Mouse (Mus musculus) heart, embryonic 15.5 days (tissue): ENCODE results near the gene Omt2a. TPM values are rescaled to one million over a fixed set of nuclear protein-coding genes. Genes with fewer than 3 reads are reported as not detected.
"Not testable (repeated sequence)": the region's sequence is repeated elsewhere in the genome, so short reads cannot be mapped to it uniquely, and the experiment has no call there.

Source experiments
- ATAC-seq: fragments of 200-750 bp; cut with Nextera tagmentation; replicated peaks from 2 replicates; pipeline ENCODE4 v1.8.0; 2017; ENCODE audit warnings: low read depth, moderate TSS enrichment; ENCODE audit not compliant: insufficient number of reproducible peaks, insufficient read depth, low FRiP score
- H3K27ac ChIP-seq: fragments of 300-500 bp; sonication (generic); 2 replicates; pipeline ENCODE4 v1.5.1; 2015; ENCODE audit warnings: mild to moderate bottlenecking, inconsistent platforms
- H3K27me3 ChIP-seq: fragments of 300-500 bp; sonication (generic); 2 replicates; pipeline ENCODE4 v1.6.1; 2015; ENCODE audit warnings: inconsistent platforms
- H3K36me3 ChIP-seq: fragments of 300-500 bp; sonication (generic); 2 replicates; pipeline ENCODE4 v1.6.1; 2015; ENCODE audit warnings: mild to moderate bottlenecking, inconsistent platforms
- H3K4me1 ChIP-seq: fragments of 300-500 bp; sonication (generic); replicated peaks from 2 replicates; pipeline ENCODE4 v1.6.1; 2015; ENCODE audit warnings: inconsistent platforms
- H3K4me2 ChIP-seq: fragments of 300-500 bp; sonication (generic); 2 replicates; pipeline ENCODE4 v1.6.1; 2015; ENCODE audit warnings: inconsistent platforms, mild to moderate bottlenecking, moderate library complexity
- H3K4me3 ChIP-seq: fragments of 300-500 bp; sonication (generic); 2 replicates; pipeline ENCODE4 v1.5.1; 2015; ENCODE audit warnings: mild to moderate bottlenecking, inconsistent platforms
- H3K9ac ChIP-seq: fragments of 300-500 bp; sonication (generic); 2 replicates; pipeline ENCODE4 v1.6.1; 2015; ENCODE audit warnings: mild to moderate bottlenecking, inconsistent platforms
- H3K9me3 ChIP-seq: fragments of 300-500 bp; sonication (generic); replicated peaks from 2 replicates; pipeline ENCODE4 v1.6.1; 2016; ENCODE audit warnings: inconsistent platforms
- WGBS: fragments of 180-500 bp; shearing (Covaris S2); methylation state at CpG from one replicate; pipeline ENCODE4 v1.1.7; 2015; ENCODE audit warnings: mixed read lengths; 5-methylcytosine and 5-hydroxymethylcytosine counted together
- polyA plus RNA-seq: library from polyadenylated mRNA; unstranded; fragments of >200 nt; fragmentation: Nextera tagmentation; extraction: Ambion mirVana; gene quantifications from 2 replicates; pipeline ENCODE4 v1.2.1, GENCODE M21; 2015

Gene Omt2a
- polyA plus RNA-seq, 1 experiment from 2014 or later, result not detected

DNA sequence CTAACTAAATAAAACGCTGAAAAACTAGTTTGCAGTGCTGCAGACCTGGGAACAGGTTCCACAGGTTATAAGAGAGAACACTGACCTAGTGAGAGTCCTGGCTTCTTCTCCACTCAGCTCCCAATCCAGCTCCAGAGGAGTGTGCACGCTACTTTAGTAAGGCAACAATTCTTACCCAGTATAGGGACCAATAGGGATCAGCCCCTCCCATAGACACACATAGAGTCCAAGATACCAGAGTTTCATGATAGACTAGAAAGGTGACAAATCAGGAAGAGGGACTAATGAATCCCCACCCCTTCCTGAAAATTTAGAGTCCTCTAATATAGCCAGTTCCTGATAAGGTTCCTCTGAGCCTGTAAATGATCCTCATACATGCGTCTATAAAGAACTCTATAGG lies 32.4 kb upstream of the Omt2a start:
- no peak for ATAC-seq
- Histone ChIP-seq H3K27me3 (no peaks in the 10 kb centered on the region), H3K27ac (no peak overlapping the region), H3K4me3 (no peak overlapping the region), H3K9ac (no peak overlapping the region), H3K9me3 (no peaks in the 10 kb centered on the region), H3K36me3 (no peaks in the 10 kb centered on the region), H3K4me1 (no peaks in the 10 kb centered on the region), H3K4me2 (no peak overlapping the region)
- 49% methylated on average over 3 of the region's 3 CpGs for WGBS

DNA sequence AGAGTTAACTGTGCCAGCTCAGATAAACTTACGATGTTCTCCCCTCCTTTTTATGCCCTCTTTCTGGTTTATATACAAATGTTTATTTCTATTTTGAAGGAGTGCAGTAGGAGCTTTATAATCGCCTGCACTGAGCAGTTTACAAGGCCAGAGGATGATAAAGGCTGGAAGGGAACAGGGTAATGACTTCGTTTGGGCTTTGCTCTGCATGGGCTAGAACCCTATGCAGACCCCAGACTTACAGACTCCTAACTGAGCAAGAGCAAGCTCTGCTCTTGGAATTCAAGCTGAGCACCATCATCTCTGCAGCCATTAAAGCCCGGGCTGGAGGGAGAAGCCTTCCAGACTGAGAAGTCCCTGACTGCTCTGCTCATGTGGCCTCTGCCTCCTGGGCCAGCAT lies 30.6 kb upstream of the Omt2a start:
- not testable (repeated sequence) for ATAC-seq
- whole genome bisulfite sequencing, result 47% methylated on average over 4 of the region's 4 CpGs

DNA sequence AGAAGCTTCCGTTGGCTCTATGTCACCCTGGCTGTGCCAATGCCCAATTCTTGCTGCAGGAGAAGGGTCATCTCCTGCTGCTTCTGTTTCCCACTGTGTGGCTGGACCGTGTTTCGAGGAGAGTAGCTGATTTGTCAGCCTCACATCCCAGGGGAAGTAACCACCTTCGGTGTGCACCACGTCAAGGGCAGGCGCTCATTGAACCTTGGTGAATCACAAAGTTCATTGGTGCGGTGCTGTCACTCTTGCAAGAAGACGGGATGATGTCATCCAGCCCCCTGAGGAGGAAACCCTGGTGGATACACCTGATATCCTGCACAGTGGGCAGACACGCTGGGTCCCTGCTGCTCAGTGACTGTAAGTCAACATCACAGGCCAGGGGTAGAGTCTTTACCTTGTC lies 28.5 kb upstream of the Omt2a start:
- H3K27me3 ChIP-seq, ATAC-seq, H3K9me3 ChIP-seq, H3K27ac ChIP-seq, H3K9ac ChIP-seq, H3K4me3 ChIP-seq, H3K4me1 ChIP-seq, H3K4me2 ChIP-seq, H3K36me3 ChIP-seq: not testable (repeated sequence)
- 79% methylated on average over 9 of the region's 9 CpGs for WGBS

More for the DNA sequence above, 30.6 kb upstream of the Omt2a start:
- H3K36me3 ChIP-seq, H3K4me1 ChIP-seq, H3K4me2 ChIP-seq, H3K27ac ChIP-seq, H3K9ac ChIP-seq, H3K4me3 ChIP-seq, H3K27me3 ChIP-seq, H3K9me3 ChIP-seq: not testable (repeated sequence)

DNA sequence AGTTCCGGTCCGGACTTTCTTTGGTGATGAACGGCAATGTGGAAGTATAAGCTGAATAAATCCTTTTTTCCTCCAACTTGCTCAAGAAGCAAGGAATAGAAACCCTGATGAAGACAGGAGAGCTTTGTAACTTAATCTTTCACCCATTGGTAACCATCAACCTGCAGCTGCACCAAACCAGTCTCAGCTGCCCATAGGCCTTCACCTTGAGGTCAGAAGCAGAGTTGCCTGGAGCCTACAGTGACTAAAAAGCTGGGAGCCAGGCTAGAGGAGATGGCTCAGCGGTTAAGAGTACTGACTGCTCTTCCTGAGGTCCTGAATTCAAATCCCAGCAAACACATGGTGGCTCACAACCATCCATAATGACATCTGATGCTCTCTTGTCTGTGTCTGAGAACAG lies 27.9 kb upstream of the Omt2a start:
- 89% methylated on average over 4 of the region's 4 CpGs for WGBS
- not testable (repeated sequence) for H3K27me3 ChIP-seq, H3K9me3 ChIP-seq, H3K36me3 ChIP-seq, H3K4me3 ChIP-seq, H3K27ac ChIP-seq, H3K9ac ChIP-seq, ATAC-seq, H3K4me1 ChIP-seq, H3K4me2 ChIP-seq

DNA sequence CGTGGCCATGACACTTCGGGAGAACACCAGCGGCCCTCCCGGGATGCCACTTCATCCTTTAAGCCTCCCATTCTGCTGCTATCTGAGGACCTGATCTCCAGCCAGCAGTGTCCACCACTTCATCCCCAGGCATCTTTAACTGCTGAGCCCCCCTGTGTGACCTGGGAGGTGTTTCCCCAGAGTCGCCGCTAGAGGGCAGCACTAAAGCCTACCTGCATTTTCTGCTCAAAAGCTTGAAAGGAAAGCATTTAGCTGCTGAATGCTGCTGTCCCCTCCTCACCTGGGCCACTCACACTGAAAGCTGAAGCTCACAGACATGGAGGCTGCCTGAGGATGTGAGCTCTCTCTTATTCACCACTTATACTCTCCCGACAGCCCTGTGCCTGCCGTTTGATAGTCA lies 25.7 kb upstream of the Omt2a start:
- not testable (repeated sequence) for H3K9me3 ChIP-seq, ATAC-seq, H3K4me3 ChIP-seq, H3K27me3 ChIP-seq, H3K27ac ChIP-seq, H3K9ac ChIP-seq, H3K4me1 ChIP-seq, H3K36me3 ChIP-seq, H3K4me2 ChIP-seq
- 13% methylated on average over 8 of the region's 8 CpGs for WGBS

DNA sequence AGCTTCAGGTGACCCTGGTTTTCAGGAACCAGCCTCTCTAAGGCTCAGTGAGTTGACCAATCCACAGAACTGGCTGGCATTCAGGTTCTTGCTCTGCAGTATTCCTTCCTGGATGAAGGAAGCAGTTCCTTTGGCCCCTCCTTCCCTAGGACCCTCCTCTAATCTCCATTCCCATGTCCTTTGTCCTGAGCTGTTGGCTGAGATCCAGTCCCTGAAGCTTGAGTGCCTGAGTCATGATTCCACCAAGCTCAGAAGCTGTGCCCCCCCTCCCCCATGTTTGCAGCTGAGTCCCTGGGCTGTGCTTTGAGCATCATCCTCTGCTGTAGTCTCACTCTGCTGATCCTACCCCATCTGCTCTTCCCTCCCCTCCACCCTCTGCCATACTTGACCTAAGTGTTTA lies 22.5 kb upstream of the Omt2a start:
- not testable (repeated sequence) for H3K4me1 ChIP-seq, H3K9me3 ChIP-seq, H3K27ac ChIP-seq, H3K4me3 ChIP-seq, ATAC-seq, H3K9ac ChIP-seq, H3K36me3 ChIP-seq, H3K27me3 ChIP-seq, H3K4me2 ChIP-seq

DNA sequence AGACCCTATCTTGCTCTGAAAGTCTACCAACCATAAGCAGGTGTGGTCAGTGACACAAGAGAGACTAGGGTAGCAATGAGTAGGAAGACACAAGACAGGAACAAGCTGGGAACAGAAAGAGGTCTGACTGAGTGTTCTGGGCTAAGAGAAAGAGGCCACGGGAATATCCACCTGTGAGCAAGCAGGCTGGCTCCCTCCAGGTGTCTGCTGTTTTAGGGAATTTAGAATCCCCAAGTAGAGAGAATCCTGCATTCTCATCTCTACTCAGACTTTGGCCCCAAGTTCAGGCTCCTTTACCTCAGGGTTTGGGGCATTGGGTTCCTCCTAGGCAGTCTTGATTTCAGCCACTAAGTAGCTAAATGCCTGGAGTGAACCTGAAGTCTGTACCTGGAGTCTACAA lies 12.7 kb upstream of the Omt2a start, which contains the start of gene Omt2b:
Gene Omt2b (plus strand): TSS at position 301 of the 400 bp plus-strand sequence.
- WGBS, result 57% methylated on average over 1 of the region's 1 CpGs
- not testable (repeated sequence) for H3K9ac ChIP-seq

DNA sequence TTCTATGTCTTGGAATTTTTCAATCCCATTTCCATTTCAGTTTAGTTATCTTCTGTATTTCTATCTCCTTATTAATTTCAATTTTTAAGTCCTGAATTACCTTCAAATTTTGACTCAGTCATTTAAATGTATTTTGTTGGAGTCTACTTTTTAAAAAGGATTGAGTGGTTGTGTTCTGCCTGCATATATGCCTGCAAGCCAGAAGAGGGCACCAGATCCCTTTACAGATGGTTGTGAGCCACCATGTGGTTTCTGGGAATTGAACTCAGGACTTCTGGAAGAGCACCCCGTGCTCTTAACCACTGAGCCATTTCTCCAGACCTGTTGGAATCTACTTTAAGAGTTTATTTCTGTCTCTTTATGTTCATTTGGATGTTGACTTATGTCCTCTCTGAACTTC lies 4.9 kb upstream of the Omt2a start:
- no peaks in the 10 kb centered on the region for H3K9me3 ChIP-seq
- no peaks in the 10 kb centered on the region for H3K36me3 ChIP-seq
- ATAC-seq, result no peak
- H3K27me3 ChIP-seq, result no peaks in the 10 kb centered on the region
- no peak overlapping the region for H3K9ac ChIP-seq
- no peak overlapping the region for H3K27ac ChIP-seq
- no peak overlapping the region for H3K4me2 ChIP-seq
- no peaks in the 10 kb centered on the region for H3K4me1 ChIP-seq
- no peak overlapping the region for H3K4me3 ChIP-seq
- 28% methylated on average over 1 of the region's 1 CpGs for WGBS

More for the DNA sequence above, 12.7 kb upstream of the Omt2a start, which contains the start of gene Omt2b:
- not testable (repeated sequence) for ATAC-seq, H3K9me3 ChIP-seq, H3K27ac ChIP-seq, H3K4me3 ChIP-seq, H3K27me3 ChIP-seq, H3K36me3 ChIP-seq, H3K4me1 ChIP-seq, H3K4me2 ChIP-seq

DNA sequence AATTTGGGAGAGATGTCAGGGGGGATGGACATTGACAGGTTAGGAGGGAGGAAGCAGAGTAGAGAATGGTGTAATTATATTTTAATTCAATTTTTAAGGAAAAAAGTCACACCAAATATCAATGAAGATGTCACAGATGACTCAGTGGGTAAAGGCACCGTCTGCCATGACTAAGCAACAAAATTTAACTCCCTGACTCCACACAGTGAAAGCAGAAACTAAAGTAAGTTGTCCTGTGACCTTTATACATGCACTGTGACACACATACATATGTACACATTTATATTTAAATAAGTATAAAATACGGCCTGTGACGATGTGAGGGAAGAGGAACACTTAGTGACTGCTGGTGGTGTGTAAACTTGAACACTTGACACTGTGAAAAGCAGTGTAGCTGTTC lies 6.5 kb downstream of the Omt2a start:
- H3K9me3 ChIP-seq, H3K9ac ChIP-seq, H3K4me2 ChIP-seq, H3K4me3 ChIP-seq, H3K36me3 ChIP-seq, H3K27ac ChIP-seq, ATAC-seq, H3K27me3 ChIP-seq, H3K4me1 ChIP-seq: not testable (repeated sequence)
- WGBS, result 79% methylated on average over 3 of the region's 3 CpGs

DNA sequence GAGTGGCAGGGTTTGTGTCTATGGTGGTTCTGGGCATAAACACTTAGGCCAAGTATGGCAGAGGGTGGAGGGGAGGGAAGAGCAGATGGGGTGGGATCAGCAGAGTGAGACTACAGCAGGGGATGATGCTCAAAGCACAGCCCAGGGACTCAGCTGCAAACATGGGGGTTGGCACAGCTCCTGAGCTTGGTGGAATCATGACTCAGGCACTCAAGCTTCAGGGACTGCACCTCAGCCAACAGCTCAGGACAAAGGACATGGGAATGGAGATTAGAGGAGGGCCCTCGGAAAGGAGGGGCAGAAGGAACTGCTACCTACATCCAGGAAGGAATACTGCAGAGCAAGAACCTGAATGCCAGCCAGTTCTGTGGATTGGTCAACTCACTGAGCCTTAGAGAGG lies 15.5 kb downstream of the Omt2a start:
- not testable (repeated sequence) for H3K27ac ChIP-seq, H3K27me3 ChIP-seq, ATAC-seq

DNA sequence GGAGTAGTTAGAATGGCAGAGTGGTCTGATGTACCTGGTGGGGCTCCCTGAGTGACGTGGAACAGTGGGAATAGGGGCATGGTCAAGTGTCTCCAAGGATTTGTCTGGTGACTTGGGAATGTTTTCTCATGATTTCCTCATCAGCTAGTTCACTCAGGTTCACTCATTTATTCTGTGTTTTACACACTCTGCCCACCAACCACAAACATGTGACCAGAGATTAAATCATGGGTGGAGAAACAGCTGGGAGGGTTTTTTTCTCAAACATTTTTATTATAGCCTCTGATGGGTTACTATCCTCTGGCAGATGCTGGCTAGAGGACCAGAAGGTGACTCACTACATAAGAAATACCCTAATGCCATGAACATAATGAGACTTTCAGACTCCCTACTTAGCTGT lies 16.4 kb downstream of the Omt2a start:
- no peak for ATAC-seq
- H3K9me3 ChIP-seq, result no peaks in the 10 kb centered on the region
- H3K4me3 ChIP-seq, result no peak overlapping the region
- no peak overlapping the region for H3K9ac ChIP-seq
- no peaks in the 10 kb centered on the region for H3K27me3 ChIP-seq
- H3K27ac ChIP-seq, result no peak overlapping the region
- H3K36me3 ChIP-seq, result no peaks in the 10 kb centered on the region
- 73% methylated on average over 1 of the region's 1 CpGs for WGBS
- no peak overlapping the region for H3K4me2 ChIP-seq
- no peaks in the 10 kb centered on the region for H3K4me1 ChIP-seq

More for the DNA sequence above, 15.5 kb downstream of the Omt2a start:
- H3K4me2 ChIP-seq, H3K9ac ChIP-seq, H3K4me1 ChIP-seq, H3K36me3 ChIP-seq, H3K4me3 ChIP-seq, H3K9me3 ChIP-seq: not testable (repeated sequence)
- WGBS, result 25% methylated on average over 1 of the region's 1 CpGs

DNA sequence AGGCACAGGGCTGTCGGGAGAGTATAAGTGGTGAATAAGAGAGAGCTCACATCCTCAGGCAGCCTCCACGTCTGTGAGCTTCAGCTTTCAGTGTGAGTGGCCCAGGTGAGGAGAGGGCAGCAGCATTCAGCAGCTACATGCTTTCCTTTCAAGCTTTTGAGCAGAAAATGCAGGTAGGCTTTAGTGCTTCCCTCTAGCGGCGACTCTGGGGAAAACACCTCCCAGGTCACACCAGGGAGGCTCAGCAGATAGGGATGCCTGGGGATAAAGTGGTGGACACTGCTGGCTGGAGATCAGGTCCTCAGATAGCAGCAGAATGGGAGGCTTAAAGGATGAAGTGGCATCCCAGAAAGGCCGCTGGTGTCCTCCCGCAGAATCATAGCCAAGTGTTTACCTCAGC lies 18.5 kb downstream of the Omt2a start:
- not testable (repeated sequence) for H3K36me3 ChIP-seq, H3K9me3 ChIP-seq, H3K27me3 ChIP-seq, H3K4me3 ChIP-seq, H3K4me2 ChIP-seq, H3K4me1 ChIP-seq, H3K27ac ChIP-seq, H3K9ac ChIP-seq
- 0 out of 2 replicates have a peak, but pooled peaks have one; percentile 4 for ATAC-seq
- WGBS, result 10% methylated on average over 6 of the region's 6 CpGs

DNA sequence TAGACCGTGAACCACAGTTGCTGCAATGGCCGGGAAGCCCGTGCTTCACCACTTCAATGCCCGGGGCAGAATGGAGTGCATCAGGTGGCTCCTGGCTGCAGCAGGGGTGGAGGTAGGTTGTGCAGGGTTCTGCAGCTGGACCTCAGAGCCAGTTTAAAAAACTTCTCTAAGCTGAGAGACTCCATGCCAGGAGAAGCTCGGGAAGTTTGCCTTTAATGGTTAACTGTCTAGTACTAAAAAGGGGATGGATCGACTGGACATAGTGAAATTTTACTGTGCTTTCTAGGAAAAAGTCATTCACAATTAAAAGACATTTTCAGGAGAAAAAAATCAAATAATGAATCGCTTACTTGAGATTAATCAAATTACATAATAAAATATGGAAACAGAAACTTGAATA lies 19.8 kb downstream of the Omt2a start:
- 64% methylated on average over 6 of the region's 7 CpGs for WGBS

More for the DNA sequence above, 19.8 kb downstream of the Omt2a start:
- not testable (repeated sequence) for H3K36me3 ChIP-seq, H3K4me1 ChIP-seq, H3K9ac ChIP-seq, ATAC-seq, H3K4me3 ChIP-seq, H3K27me3 ChIP-seq, H3K4me2 ChIP-seq, H3K9me3 ChIP-seq, H3K27ac ChIP-seq
